Mouse (Mus musculus): ENCODE measurements around the gene Mthfr. TPM values are rescaled to one million over a fixed set of nuclear protein-coding genes. Genes with fewer than 3 reads are reported as not detected.

Gene Mthfr
- 18.7 and 20.4 TPM in 2 replicates for polyA plus RNA-seq (2014; fragmentation: Nextera tagmentation; extraction: Ambion mirVana)

DNA sequence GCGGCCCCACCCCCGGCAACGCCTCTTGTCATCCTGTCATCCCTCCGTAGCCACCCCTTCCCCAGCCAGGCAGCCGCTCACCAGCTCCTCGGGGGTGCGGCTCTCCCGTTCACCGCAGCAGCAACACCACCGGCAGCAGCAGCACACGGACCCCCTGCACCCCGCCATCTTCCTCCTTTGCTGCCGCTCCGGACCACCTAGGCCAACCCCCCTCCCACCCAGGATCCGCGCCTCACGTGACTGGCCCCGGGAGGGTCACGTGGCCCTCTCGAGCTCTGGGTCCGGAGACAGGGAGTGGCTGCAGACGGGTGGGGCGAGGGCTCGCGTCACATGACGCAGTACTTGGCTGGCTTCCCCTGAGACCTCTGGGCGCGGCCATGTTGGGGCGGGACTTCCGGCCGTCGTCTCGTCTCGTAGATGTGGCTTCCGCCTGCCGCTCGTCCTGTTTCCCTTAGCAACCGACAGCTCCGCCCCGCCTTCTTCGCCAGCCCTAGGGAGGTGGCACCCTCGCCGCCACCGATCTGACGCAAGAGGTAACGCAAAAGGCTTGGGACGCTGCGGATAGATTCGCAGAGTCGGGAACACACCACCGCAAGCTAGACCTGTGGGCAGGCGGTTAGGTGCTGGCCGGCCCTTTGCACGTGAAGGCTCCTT, at the start of gene Mthfr, which contains the start of gene Clcn6:
Mthfr (plus strand) TSS at position 478 of the 654 bp plus-strand sequence.
Clcn6 (minus strand) TSS at position 222 of the 654 bp plus-strand sequence.
- no peak for TF ChIP-seq CTCF (IDR thresholded peaks at IDR 0.05; ENCODE audit: low read depth)
- peaks cover 23% of the 10 kb centered on the region for H3K4me1 ChIP-seq (ENCODE audit: insufficient read depth)
- H3K27ac ChIP-seq (ENCODE audit: low read depth), result peak within 1 kb of the TSS; percentile 86
- H3K4me3 ChIP-seq (ENCODE audit: low read depth, low read length), result peak within 1 kb of the TSS; percentile 74
- WGBS, result under 1% methylated on average over 54 of the region's 54 CpGs
- ATAC-seq (ENCODE audit: insufficient read depth) (peak; percentile 90), DNase-seq (peak; percentile 100)
- no peaks in the 10 kb centered on the region for H3K9me3 ChIP-seq (ENCODE audit: low read depth, low read length)
- H3K36me3 ChIP-seq (ENCODE audit: insufficient read depth), result peaks cover 13% of the 10 kb centered on the region; the same call in 1 of the 2 replicates
- no peaks in the 10 kb centered on the region for H3K27me3 ChIP-seq (ENCODE audit: insufficient read depth, low read length)
- H3K4me2 ChIP-seq, result peak within 1 kb of the TSS; percentile 94
- peak within 1 kb of the TSS; percentile 71 for H3K9ac ChIP-seq

DNA sequence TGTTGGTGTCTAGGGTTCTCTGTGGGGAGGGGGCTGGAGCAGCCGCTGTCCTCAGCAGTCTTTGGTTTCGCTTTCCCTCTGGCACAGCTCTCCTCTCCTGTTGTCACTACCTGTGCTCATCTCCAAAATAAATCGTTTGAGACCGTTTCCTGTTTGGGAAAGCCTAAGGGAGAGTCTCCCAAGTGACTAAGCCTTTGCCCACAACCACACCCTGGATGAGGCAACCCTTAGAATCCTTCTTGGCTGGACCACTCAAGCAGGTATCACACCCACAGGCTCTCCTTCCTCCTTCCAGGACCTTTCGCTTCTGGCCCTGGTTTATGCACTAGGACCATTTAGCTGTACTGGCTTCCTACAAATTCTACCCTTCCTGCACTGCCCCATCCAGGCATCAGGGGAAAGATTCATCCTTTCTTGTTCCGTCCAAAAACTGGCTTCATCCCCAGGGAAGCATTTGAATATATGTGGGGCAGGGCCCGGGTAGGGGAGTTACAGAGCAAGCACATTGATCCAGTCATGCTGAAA, 45.2 kb upstream of the Mthfr start:
- no peaks in the 10 kb centered on the region for H3K36me3 ChIP-seq (ENCODE audit: insufficient read depth)
- no peak overlapping the region for H3K4me3 ChIP-seq (ENCODE audit: low read depth, low read length)
- ATAC-seq (ENCODE audit: insufficient read depth) (no peak), DNase-seq (no peak)
- H3K9me3 ChIP-seq (ENCODE audit: low read depth, low read length), result no peaks in the 10 kb centered on the region
- H3K9ac ChIP-seq, result no peak overlapping the region
- no peak overlapping the region for H3K4me2 ChIP-seq
- 56% methylated on average over 7 of the region's 7 CpGs for WGBS
- no peaks in the 10 kb centered on the region for H3K4me1 ChIP-seq (ENCODE audit: insufficient read depth)
- H3K27me3 ChIP-seq (ENCODE audit: insufficient read depth, low read length), result no peaks in the 10 kb centered on the region
- TF ChIP-seq CTCF (IDR thresholded peaks at IDR 0.05; ENCODE audit: low read depth), result no peak
- no peak overlapping the region for H3K27ac ChIP-seq (ENCODE audit: low read depth)

DNA sequence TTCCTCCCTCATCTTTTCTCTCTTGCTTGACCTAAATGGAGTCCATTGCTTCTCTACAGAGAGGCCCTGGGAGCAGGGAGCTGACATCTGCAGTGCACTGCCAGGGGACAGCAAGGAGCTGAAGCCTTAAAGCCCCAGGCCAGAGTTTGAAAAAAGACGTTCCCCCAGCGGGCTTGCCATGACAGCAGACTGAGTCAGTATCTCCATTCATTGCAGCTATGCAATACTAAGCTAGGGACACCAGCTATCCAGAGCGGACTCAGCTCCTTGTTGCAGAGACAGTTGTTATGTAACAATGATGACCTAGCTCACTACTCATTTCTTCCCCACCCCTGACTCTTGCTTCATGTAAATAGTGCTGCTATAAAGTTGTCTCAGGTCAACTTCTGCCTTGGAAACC, 43.6 kb upstream of the Mthfr start:
- no peak overlapping the region for H3K27ac ChIP-seq (ENCODE audit: low read depth)
- no peak overlapping the region for H3K4me3 ChIP-seq (ENCODE audit: low read depth, low read length)
- H3K4me2 ChIP-seq, result no peak overlapping the region
- WGBS, result 72% methylated on average over 3 of the region's 3 CpGs
- no peaks in the 10 kb centered on the region for H3K4me1 ChIP-seq (ENCODE audit: insufficient read depth)
- ATAC-seq (ENCODE audit: insufficient read depth) (no peak), DNase-seq (no peak)
- H3K36me3 ChIP-seq (ENCODE audit: insufficient read depth), result no peaks in the 10 kb centered on the region
- no peak for TF ChIP-seq CTCF (IDR thresholded peaks at IDR 0.05; ENCODE audit: low read depth)
- H3K27me3 ChIP-seq (ENCODE audit: insufficient read depth, low read length), result no peaks in the 10 kb centered on the region
- H3K9ac ChIP-seq, result no peak overlapping the region
- no peaks in the 10 kb centered on the region for H3K9me3 ChIP-seq (ENCODE audit: low read depth, low read length)

DNA sequence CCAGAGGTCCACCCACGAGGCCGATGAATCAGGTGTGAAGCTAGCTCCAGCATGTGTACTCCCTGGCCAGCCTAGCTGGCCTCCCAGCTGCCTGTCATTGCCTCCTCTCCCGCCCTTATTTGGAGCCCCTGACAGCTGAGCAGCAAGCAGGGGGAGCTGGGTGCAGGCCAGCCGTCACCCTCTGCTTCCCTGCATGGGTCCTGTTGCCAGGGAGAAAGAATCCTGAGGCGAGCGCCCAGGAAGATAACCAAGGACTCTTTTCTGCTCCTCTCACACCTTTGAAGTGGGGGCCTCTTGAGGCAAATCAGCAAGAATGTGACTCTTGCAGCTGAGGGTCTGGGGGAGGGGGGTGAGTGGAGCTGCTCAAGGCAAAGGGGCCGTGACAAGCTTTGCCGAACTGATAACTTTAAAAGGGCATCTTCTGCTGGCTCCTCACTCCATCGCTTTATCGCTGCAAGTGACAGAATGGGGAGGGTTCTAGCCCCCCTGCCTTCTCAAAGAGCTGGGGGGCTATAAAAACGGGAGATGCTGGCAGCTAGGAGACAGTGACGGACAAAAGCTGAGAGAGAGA, 38.6 kb upstream of the Mthfr start, which contains the start of gene Nppa:
Nppa (plus strand) TSS at position 521 of the 571 bp plus-strand sequence.
- WGBS, result 14% methylated on average over 12 of the region's 12 CpGs
- Histone ChIP-seq H3K9ac (no peak within 1 kb of the TSS), H3K27me3 (ENCODE audit: insufficient read depth, low read length) (no peaks in the 10 kb centered on the region), H3K4me2 (no peak within 1 kb of the TSS), H3K27ac (ENCODE audit: low read depth) (no peak within 1 kb of the TSS), H3K4me3 (ENCODE audit: low read depth, low read length) (no peak within 1 kb of the TSS), H3K4me1 (ENCODE audit: insufficient read depth) (no peaks in the 10 kb centered on the region), H3K36me3 (ENCODE audit: insufficient read depth) (peaks cover 4% of the 10 kb centered on the region; the same call in 1 of the 2 replicates), H3K9me3 (ENCODE audit: low read depth, low read length) (no peaks in the 10 kb centered on the region)
- DNase-seq (no peak), ATAC-seq (ENCODE audit: insufficient read depth) (no peak)
- TF ChIP-seq CTCF (IDR thresholded peaks at IDR 0.05; ENCODE audit: low read depth), result no peak

DNA sequence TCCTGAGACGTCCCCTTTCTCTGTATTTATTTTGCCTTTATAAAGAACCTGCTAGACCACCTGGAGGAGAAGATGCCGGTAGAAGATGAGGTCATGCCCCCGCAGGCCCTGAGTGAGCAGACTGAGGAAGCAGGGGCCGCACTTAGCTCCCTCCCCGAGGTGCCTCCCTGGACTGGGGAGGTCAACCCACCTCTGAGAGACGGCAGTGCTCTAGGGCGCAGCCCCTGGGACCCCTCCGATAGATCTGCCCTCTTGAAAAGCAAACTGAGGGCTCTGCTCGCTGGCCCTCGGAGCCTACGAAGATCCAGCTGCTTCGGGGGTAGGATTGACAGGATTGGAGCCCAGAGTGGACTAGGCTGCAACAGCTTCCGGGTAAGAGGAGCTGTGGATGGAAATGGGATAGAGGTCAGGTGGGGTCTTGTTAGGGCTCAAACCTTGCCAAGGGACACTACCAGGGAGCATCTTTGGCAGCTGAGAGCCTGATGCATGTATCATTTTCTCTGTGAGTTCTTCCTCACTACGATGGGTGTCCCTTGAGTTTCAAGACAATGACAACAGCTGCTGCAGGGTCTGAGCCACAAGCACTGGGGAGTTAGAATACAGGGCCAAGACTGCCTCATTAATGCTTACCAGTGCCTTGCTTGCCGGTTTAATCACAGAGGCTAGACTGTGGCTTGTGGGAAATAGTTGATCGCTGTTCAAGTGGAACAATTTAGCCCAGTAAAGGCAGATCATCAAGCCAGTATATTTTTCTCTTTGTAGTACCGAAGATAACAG, 37.7 kb upstream of the Mthfr start:
- TF ChIP-seq CTCF (IDR thresholded peaks at IDR 0.05; ENCODE audit: low read depth), result no peak
- Histone ChIP-seq H3K9me3 (ENCODE audit: low read depth, low read length) (no peaks in the 10 kb centered on the region), H3K27ac (ENCODE audit: low read depth) (no peak overlapping the region), H3K4me1 (ENCODE audit: insufficient read depth) (no peaks in the 10 kb centered on the region), H3K9ac (no peak overlapping the region), H3K27me3 (ENCODE audit: insufficient read depth, low read length) (no peaks in the 10 kb centered on the region), H3K4me2 (no peak overlapping the region), H3K4me3 (ENCODE audit: low read depth, low read length) (no peak overlapping the region), H3K36me3 (ENCODE audit: insufficient read depth) (peaks cover 14% of the 10 kb centered on the region; the same call in 1 of the 2 replicates)
- ATAC-seq (ENCODE audit: insufficient read depth), result no peak
- WGBS, result 75% methylated on average over 17 of the region's 17 CpGs
- no peak for DNase-seq

DNA sequence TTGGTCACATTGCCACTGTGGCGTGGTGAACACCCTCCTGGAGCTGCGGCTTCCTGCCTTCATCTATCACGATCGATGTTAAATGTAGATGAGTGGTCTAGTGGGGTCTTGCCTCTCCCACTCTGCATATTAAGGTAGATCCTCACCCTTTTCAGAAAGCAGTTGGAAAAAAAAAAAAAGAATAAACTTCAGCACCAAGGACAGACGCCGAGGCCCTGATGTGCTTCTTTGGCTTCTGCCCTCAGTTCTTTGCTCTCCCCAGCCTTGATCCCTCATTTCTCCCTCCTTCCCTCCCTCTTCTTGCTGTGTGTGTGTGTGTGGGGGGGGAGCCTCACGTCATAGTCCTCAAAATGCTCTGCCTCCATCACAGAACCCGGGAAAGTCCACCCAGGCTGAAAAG, 37.0 kb upstream of the Mthfr start:
- no peaks in the 10 kb centered on the region for H3K4me1 ChIP-seq (ENCODE audit: insufficient read depth)
- TF ChIP-seq CTCF (IDR thresholded peaks at IDR 0.05; ENCODE audit: low read depth), result no peak
- ATAC-seq (ENCODE audit: insufficient read depth), result no peak
- no peak overlapping the region for H3K4me2 ChIP-seq
- peak; percentile 66 for DNase-seq
- H3K9ac ChIP-seq, result no peak overlapping the region
- peaks cover 20% of the 10 kb centered on the region for H3K36me3 ChIP-seq (ENCODE audit: insufficient read depth)
- WGBS, result 44% methylated on average over 8 of the region's 8 CpGs
- H3K27ac ChIP-seq (ENCODE audit: low read depth), result no peak overlapping the region
- H3K27me3 ChIP-seq (ENCODE audit: insufficient read depth, low read length), result no peaks in the 10 kb centered on the region
- H3K9me3 ChIP-seq (ENCODE audit: low read depth, low read length), result no peaks in the 10 kb centered on the region
- H3K4me3 ChIP-seq (ENCODE audit: low read depth, low read length), result no peak overlapping the region
